Mouse (Mus musculus): ENCODE data around the gene Fgfr1op2. TPM values are rescaled to one million over a fixed set of nuclear protein-coding genes. Genes with fewer than 3 reads are reported as not detected.

The Fgfr1op2 gene
- polyA plus RNA-seq, 1 experiment from 2014 or later = 103 TPM

Other genes with a start within 250 kb of the Fgfr1op2 start
- gene Itpr2, start 75.0 kb upstream of the Fgfr1op2 start, polyA plus RNA-seq (2016; fragmentation: Nextera tagmentation; extraction: Ambion mirVana) = 2.8 and 4.1 TPM in 2 replicates
- gene Ints13, start 632 bp downstream of the Fgfr1op2 start, polyA plus RNA-seq (2016; fragmentation: Nextera tagmentation; extraction: Ambion mirVana) = 50.9 and 52.2 TPM in 2 replicates
- 72.8 and 77.8 TPM in 2 replicates for gene Med21, start 65.3 kb downstream of the Fgfr1op2 start, polyA plus RNA-seq (2016; fragmentation: Nextera tagmentation; extraction: Ambion mirVana)
- gene Tm7sf3, start 65.6 kb downstream of the Fgfr1op2 start, polyA plus RNA-seq (2016; fragmentation: Nextera tagmentation; extraction: Ambion mirVana) = 40.5 TPM in 2 replicates
- gene Stk38l, start 147.8 kb downstream of the Fgfr1op2 start, polyA plus RNA-seq (2016; fragmentation: Nextera tagmentation; extraction: Ambion mirVana) = 6.7 and 6.8 TPM in 2 replicates
- 0.50 and 0.94 TPM in 2 replicates for gene Arntl2, start 218.9 kb downstream of the Fgfr1op2 start, polyA plus RNA-seq (2016; fragmentation: Nextera tagmentation; extraction: Ambion mirVana)